Mouse (Mus musculus): Measurements from ENCODE around the gene Hgfac.

Hgfac gene

GRCm38 (mm10) chr5:35042431-35043109, 1.3 kb downstream of the Hgfac start:
- DNase-seq, result peak; percentile 60

GRCm38 (mm10) chr5:35043110-35043451, 1.8 kb downstream of the Hgfac start:
- DNase-seq, result peak; percentile 77

GRCm38 (mm10) chr5:35050541-35050940, 9.2 kb downstream of the Hgfac start:
- no peak for DNase-seq

- DNase-seq, result no peak
Observed at GRCm38 (mm10) chr5:35054628-35055027, 13.3 kb downstream of the Hgfac start.

- no peak for DNase-seq
Observed at GRCm38 (mm10) chr5:35055076-35055475, 13.8 kb downstream of the Hgfac start.

GRCm38 (mm10) chr5:35056604-35057432, 15.5 kb downstream of the Hgfac start, which contains the start of gene Dok7:
Dok7 (plus strand) TSS chr5:35056766.
- peak; percentile 64 for DNase-seq

- DNase-seq, result no peak
Observed at GRCm38 (mm10) chr5:35057582-35057981, 16.3 kb downstream of the Hgfac start.

GRCm38 (mm10) chr5:35058216-35058615, 16.9 kb downstream of the Hgfac start:
- DNase-seq, result no peak

GRCm38 (mm10) chr5:35060098-35060497, 18.8 kb downstream of the Hgfac start:
- no peak for DNase-seq

- DNase-seq, result no peak
Observed at GRCm38 (mm10) chr5:35069841-35070240, 28.5 kb downstream of the Hgfac start.

- DNase-seq, result no peak
Observed at GRCm38 (mm10) chr5:35070314-35070713, 29.0 kb downstream of the Hgfac start.

GRCm38 (mm10) chr5:35070953-35071352, 29.6 kb downstream of the Hgfac start:
- DNase-seq, result no peak

- no peak for DNase-seq
Observed at GRCm38 (mm10) chr5:35071855-35072254, 30.5 kb downstream of the Hgfac start.

- DNase-seq, result no peak
Observed at GRCm38 (mm10) chr5:35073235-35073634, 31.9 kb downstream of the Hgfac start.

- no peak for DNase-seq
Observed at GRCm38 (mm10) chr5:35073992-35074391, 32.7 kb downstream of the Hgfac start.

- DNase-seq, result no peak
Observed at GRCm38 (mm10) chr5:35076369-35076768, 35.1 kb downstream of the Hgfac start.

GRCm38 (mm10) chr5:35079101-35079500, 37.8 kb downstream of the Hgfac start:
- DNase-seq, result no peak

GRCm38 (mm10) chr5:35084913-35085312, 43.6 kb downstream of the Hgfac start:
- DNase-seq, result no peak

GRCm38 (mm10) chr5:35088785-35089613, 47.7 kb downstream of the Hgfac start:
- peak; percentile 67 for DNase-seq

- no peak for DNase-seq
Observed at GRCm38 (mm10) chr5:35089614-35089963, 48.3 kb downstream of the Hgfac start.

GRCm38 (mm10) chr5:35091636-35092035, 50.3 kb downstream of the Hgfac start:
- no peak for DNase-seq
